Mouse (Mus musculus) heart, adult 2 months (tissue): Measurements from ENCODE around the gene Wdpcp.

ENCODE experiments used
- CTCF ChIP-seq: fragments of 200-600 bp; IDR thresholded peaks from 2 replicates; pipeline ENCODE4 v1.8.1; 2022; ENCODE audit warnings: antibody characterized with exemption, mild to moderate bottlenecking, moderate library complexity
- EP300 ChIP-seq: fragments of 200-500 bp; IDR thresholded peaks from 2 replicates; pipeline ENCODE4 v1.6.1; 2011; ENCODE audit warnings: low read depth, low read length, control low read depth; ENCODE audit not compliant: insufficient read depth
- POLR2A ChIP-seq: fragments of 200-500 bp; IDR thresholded peaks from 2 replicates; pipeline ENCODE4 v1.6.1; 2011; ENCODE audit warnings: mild to moderate bottlenecking, low read depth, low read length, control low read depth; ENCODE audit not compliant: insufficient read depth

GRCm38 (mm10) chr11:21735272-21735671 is 163.2 kb downstream of the Wdpcp start:
- TF ChIP-seq CTCF (no peak), POLR2A (no peak), EP300 (no peak)
